Mouse (Mus musculus) cerebellum, adult 18-20 months (tissue): ENCODE data around the gene Hoxb8.

Source experiments
- DNase-seq, 2 experiments: peaks; one replicate each; pipeline ENCODE4 v3.0.0; 2021

The Hoxb8 gene

DNA sequence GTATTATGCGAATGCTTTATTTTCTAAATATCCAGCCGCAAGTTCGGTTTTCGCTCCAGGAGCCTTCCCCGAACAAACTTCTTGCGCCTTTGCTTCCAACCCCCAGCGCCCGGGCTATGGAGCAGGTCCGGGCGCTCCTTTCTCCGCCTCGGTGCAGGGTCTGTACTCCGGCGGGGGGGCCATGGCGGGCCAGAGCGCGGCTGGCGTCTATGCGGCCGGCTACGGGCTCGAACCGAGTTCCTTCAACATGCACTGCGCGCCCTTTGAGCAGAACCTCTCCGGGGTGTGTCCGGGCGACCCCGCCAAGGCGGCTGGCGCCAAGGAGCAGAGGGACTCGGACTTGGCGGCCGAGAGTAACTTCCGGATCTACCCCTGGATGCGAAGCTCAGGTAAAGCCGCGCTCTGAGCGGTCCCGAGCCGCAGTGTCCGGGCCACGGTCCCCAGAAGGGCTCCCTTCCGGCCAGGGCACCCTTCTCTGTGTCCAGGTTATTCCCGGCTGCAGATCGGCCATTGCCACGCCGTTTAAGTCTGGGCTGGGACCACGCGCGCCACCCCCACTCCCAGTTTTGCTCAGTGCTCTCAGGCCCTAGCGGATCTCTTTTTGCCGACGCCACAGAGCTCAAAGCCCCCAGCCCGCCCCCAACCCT lies 5.2 kb downstream of the Hoxb8 start:
- DNase-seq: no peak

DNA sequence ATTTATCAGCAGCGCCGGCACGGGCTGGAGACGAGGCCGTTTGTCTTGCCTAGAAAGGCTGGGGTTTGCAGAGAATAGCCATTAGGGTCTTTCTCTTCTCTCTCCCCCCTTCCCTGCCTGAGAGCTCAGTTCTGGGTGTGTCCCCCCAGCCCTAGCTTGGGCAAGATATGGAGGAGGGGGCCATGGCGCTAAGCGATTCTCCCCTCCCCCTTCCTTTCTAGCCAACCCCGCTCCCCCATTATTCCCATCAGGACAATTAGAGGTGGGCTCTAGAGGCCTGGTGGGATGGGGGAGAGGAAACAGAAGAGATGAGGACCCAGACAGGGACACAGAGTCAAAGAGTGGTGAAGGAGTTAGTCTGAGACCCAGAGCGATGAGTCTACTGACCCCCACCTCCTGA lies 5.7 kb downstream of the Hoxb8 start:
- DNase-seq: no peak

DNA sequence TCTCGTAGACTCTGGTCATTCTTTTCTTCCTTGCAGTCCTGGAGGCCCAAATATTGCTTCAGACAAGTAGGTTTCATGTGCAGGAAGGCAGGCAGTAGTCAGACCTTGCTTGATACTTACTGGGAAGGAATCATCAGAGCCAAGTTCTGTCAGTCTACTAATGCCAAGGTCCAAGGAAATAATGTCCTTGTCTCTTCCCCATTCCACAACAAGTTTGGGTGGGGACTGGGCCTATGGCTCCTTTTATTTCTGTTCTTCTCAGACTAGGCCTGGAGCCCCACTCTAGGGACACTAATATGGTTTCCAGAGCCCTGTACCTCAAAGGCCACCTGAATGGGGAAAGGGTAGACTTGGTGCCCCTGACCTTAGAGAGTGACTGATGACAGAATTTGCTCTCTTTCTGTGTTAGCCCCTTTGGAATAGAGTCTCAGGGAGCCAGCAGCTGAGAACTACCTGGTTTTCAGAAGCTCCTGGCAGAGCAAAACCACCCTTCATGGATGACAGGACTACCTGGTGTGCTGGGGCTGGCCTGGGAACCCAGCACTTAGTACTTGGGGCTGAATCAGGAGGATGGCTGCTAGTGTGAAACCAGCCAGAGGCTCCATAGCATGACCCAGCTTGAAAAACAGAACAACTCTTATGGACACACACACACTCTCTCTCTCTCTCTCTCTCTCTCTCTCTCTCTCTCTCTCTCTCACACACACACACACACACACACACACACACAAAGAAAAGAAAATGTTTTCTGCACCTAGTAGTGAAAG lies 6.9 kb downstream of the Hoxb8 start:
- DNase-seq: no peak

DNA sequence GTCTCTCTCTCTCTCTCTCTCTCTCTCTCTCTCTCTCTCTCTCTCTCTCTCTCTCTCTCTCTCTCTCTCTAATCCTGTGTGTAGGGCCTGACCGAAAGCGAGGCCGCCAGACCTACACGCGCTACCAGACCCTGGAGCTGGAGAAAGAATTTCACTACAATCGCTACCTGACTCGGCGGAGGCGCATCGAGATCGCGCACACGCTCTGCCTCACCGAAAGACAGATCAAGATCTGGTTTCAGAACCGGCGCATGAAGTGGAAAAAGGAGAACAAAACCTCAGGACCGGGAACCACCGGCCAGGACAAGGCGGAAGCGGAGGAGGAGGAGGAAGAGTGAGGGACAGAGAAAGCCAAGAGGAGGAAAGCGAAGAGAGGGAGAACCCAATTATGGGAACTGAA lies 7.6 kb downstream of the Hoxb8 start:
- no peak for DNase-seq

DNA sequence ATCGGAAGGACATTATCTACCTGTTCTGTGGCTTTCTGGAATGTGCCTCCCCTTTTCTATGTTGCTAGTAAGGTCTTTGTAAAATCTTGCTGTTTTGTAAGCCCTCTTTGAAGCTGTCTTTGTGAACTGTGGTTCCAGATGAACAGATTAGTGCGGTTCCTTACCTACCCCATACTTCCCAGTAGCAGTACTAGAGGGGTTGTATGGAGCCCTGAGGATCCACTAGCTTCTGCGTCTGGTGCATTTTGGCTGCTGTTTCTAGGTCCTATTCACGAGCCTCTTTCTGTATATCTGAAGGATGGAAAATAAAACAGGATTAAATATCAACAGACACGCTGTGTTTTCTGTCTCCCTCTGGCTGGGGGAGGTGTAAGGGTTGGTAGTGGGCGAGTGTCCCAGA lies 8.1 kb downstream of the Hoxb8 start:
- DNase-seq: no peak

DNA sequence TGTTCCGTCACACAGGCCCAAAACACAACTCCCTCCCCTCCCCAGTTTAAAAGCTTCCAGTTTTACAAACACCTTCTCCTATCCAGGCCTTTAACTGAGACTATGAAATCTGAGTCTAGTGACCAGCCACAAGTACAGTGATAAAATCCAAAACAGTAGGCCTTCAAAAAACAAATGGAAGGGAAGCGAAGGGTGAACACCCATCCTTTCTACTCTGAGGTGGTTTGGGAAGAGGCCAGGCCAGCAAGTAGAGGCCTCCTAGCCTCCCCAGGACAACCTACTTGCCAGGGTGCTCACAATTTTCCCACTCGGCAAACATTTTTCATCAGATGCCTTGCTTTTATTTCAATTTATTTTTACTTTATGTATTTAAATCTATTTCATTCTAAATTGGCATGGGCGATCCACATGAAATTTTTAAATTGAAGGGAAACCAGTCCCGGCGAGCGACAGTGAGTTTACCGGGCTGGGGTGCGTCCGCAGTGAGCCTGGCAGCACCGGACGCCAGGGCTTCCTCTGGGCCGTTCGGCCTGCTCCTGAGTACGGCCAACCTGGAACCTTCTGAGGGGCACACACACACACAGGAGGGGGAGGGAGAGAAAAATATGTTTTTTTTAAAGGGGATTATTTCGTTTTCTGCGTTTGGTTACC lies 9.1 kb downstream of the Hoxb8 start:
- DNase-seq: no peak

DNA sequence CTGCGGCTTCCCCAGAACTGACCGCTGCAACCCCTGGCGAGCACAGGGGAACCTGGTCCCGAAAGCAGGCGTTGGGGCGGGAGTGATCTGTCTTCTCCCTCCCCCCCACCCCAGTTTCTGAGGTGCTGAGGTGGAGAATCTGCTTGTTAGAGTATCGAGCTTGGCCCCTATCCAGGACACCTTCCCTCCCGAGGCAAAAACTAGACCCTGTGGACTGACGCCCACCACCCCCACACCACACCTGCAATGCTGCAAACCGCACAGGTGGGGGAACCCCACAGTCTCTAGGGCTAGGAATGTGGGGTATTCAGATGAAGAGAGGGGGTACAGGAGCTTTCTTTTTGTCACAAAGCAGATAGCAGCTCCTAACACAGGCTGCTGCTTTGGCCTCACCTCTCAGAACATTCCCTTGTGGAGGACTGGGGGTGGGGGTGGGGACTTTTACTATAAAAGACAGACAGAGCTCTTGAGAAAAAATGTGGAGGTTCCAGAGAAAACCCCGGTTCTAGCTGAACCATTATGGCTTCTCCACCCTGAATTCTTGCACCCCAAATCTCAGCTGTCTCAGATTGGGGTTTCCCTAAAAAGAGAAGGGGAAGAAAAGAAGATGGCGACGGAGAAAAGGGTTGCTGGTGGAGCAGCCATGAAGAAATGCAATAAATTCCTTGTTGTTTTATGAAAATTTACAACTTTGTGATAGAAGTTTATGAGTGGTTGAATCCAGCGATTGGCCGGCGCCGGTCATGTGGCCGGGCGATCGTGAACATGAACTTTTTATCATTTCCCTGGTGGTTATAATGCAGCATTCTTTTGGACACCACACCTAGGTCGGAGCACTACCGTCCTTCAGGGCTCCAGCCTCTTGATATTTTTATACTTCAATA lies 10.2 kb downstream of the Hoxb8 start, which contains the start of gene Hoxb6:
Gene Hoxb6 (plus strand): TSS at position 796 of the 884 bp plus-strand sequence.
- DNase-seq: no peak

DNA sequence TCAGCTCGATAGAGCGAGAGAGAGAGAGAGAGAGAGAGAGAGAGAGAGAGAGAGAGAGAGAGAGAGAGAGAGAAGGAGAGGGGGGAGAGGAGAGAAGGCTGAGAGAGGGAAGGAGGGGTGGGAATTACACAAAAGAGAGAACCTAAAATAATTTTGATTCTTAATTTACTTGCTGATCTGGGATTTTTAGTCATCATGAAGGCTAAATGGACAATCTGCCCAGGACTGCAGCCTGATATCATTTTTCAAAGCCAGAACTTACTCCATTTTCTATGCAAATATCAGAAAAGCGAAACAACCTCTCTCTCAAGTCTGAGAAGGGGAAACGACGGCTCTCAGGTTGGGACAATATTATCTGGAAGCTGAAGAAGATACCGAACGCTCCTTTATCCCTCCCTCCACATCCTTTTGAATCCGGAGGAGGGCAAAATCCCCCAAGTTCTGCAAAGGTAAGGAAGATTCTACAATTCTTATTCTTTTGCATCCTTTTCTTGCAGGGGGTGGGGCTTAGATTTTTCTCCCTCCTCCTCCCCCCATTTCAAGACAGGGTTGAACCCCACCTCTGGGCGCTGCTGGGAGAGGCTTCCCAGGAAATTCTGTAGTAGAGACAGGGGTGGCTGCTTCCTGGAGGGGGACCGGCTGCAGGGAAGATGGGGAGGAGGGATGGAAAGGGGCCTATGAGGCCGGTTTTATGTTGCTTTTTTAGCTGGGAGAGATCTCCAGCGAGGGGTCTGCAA lies 11.0 kb downstream of the Hoxb8 start:
- DNase-seq: no peak

DNA sequence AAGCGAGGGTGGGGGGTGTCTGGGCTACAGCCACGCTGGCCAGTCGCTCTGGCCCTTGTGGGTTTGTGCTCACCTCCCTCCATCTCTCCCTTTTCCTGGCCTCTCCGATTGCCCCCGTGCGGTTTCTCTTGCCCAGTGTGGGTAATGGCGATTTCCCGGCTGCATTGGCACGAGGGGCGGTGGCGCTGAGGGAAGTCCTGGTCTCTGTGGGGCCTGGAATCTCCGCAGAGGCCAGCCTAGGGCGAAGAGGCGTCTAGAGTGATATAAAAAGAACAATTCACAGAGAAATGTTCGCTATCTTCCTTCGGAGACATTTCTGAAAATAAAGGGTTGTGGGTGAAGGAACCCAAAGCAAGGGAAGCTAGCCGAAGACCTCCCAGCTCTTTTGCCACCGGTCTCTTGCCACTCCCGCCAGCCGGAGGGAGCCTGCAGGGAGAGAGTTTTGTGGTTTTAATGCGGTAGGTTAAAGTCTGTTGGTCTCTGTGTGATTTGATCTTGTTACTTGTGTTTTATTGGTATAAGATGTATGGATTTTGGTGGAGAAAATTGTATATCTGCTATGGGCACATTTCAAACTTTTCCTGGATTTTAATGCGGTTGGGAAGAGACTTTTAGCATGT lies 11.7 kb downstream of the Hoxb8 start:
- no peak for DNase-seq

DNA sequence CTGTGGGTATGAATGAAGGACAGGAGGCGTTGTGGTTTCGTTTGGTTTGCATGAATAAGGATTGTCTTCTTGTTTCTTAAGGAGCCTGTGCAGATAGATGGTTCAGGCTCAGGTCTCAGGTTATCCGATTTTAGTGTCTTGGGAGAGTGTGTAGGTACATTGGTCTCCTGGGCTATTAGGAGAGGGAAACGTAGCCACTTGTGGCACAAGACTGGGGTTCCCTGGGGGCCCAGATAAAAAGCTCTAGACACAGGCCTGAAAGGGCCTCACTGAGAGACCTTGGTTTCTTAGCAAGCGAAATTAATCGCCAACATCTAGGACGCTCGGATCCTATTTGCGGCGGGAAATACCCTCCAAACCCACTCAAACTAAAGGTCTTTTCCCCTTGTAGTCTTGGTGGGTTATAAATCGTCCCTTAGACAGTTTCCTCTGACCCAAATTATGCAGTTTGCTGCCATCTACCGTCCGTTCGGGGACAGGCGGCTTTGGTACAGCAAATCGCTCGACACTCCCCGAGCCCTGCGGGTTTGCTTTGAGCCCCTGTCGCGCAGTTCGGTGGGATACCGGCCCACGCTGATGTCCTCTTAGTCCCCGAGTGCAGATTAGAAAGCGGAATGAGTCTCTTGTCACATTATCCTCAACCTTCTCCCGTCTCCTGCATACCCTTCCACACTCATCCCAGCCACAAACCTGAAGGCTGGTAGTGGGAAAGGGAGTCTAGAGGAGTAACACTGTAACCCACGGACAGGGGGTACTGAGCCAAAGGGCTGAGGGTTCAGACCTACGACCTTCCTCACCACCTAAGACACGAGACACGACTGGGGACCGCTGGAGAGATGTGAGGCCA lies 12.8 kb downstream of the Hoxb8 start:
- peak; percentile 41 to 49 for DNase-seq

DNA sequence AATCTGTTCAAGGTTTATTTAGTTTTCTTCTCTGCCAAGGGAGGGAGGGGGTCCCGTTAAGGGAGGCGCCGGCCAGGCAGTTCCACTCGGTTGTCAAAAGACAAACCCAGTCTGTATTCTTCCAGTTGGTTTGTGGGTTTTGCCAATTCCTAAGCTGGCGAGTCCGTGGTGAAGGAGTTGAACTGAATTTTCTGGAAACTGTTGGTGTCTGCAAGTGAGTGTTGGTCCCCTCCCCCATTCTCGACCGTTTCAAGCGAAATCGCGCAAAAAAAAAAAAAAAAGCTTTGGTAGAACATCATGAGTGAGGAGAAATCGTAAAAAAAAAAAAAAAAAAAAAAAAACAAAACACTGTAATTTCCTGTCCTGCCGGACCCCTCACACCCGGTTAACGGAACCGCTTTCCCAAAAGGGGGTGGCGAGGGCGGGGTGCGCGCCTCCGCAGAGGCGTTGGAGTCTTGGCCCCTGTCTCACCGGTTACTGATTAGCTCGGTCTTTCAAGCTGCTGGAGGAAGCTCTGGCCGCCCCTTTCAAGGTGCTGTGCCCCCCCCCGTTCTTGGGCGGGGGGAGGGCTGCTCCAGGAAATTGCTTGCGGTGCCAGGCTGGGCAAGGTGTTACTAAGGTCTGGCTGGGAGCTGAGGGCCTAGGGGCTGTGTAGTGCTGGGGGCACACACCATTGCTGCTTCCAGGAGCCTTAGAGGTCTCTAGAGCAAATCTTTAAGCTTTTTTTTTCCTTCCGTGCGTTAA lies 13.6 kb downstream of the Hoxb8 start:
- DNase-seq: no peak

DNA sequence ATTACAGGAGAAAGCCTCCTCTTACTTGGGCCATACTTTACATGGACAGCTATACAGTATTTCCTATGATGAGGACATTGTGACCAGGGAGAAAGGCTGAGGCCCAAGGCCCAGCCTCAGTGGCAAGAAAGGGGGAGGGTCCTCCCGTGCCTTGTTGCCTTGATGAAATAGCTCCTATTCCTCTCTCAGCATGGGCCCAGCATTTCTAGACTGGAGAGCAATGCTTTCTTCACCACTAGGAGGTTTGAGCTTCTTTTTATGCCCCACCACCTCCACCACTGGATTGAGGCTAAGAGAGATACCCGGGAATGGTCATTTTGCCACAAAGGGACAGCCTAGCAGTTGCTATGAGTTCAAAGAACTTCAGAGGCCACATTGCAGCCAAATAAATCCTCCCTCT lies 15.3 kb downstream of the Hoxb8 start:
- DNase-seq: no peak

DNA sequence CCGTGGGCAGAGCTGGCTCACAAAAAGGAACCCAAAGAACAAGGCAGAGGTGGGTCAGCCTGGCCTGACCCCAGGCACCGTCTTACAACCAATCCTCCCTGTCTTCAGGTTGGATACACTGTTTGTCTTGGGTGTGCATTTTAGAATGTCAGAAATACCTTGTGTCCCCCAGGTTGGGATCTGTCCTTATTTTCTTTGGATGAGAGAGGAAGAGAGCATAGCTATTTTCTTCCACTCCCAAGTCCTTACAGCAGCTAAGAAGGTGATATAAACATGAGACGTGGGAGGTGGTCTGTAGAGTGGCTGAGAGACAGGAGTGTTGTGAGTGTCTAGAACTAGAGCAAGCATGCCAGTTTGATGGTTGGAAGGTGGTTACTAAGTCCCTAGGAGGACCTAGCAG lies 15.7 kb downstream of the Hoxb8 start:
- DNase-seq: no peak

DNA sequence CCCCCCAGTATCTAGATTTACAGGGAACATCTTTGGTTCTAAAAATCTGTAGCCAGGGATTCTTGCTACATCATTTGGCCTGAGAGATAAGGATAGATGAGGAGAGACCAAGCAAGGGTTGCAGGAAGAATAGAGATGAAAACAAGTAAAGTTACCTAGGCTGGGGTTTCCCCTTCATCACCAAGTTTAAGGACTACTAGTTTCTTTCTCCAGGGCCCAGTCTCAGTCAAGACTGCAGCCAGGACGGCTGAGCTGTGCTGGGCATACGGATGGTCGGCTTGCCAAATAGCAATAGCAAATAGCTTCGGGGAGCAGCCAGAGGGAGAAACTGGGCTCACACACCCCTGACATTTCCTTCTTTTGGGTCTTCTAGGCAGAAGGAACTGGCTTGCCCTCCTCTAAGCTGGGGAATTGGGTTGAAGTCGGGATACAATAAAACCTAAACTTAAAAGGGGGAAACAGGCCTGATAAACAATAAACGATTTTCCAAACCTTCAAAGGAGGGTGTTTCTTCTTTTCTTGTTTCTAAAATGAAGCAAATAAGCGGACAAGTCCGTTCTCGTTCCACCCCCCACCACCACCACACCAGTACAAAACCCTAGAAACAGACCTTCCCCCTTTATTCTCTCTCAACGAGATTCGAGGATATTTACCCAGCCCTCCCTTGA lies 16.4 kb downstream of the Hoxb8 start:
- no peak for DNase-seq

DNA sequence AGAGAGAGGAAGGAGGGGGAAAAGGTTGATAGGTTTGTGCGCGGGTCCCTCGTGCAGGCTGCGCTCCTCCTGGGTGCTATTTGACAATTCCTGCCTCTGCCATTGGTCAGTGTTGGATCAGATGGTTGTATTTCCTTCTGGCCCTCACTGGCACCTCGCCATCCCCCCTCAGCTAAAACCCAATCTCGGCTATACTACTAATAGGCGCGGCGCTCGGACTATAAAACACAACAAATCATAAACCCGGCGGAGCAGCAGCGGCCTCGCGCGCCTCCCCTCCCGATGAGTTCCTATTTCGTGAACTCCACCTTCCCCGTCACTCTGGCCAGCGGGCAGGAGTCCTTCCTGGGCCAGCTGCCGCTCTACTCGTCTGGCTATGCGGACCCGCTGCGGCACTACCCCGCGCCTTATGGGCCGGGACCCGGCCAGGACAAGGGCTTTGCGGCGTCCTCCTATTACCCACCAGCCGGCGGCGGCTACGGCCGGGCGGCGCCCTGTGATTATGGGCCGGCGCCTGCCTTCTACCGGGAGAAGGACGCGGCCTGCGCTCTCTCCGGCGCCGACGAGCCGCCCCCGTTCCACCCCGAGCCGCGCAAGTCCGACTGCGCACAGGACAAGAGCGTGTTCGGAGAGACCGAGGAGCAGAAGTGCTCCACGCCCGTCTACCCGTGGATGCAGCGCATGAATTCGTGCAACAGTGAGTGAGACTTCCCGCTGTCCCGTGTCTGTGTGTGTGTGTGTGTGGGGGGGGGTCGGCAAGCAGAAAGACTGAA lies 17.4 kb downstream of the Hoxb8 start:
- DNase-seq: no peak

DNA sequence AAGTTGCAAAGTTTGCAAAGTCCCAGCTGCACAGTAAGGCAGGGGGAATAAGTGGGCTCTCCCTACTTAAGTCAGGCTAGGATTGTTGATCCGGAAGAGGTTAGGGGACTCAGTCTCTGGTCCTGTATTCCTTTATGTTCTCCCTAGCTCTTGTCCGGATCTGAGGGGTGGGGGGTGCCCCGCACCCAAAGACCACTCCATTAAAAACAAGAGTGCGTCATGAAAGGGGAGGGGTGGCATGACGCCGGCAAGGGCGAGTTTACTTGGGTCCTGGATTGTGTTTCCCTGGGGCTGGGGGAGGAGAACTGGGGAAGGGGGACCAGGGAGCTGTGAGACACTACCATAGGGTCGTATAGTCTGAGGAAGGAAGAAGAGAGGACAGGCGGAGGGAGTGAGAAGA lies 18.1 kb downstream of the Hoxb8 start:
- DNase-seq: no peak

DNA sequence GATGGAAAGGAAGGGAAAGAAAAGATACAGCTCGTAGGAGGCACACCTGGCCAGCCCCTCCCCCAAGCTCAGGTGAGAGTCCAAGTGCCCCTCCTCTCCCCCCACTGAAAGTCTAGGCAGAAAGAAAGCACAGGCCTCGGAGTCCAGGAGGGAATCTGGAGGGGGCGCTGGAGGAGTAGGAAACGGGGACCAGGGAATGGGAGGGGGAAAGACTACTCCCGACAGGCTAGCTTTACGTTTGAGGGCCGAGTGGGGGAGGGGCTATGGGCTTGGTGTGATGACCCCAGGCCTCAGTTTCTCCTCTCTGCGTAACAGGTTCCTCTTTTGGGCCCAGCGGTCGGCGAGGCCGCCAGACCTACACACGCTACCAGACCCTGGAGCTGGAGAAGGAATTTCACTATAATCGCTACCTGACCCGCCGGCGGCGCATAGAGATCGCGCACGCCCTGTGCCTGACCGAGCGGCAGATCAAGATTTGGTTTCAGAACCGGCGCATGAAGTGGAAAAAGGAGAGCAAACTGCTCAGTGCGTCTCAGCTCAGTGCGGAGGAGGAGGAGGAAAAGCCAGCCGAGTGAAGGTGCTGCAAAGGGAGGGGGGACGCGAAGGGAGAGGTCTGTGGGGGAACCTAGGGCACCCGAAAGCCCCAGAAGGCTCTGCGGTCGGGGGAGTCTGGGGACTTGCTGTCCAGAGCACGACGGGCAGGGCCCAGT lies 18.8 kb downstream of the Hoxb8 start:
- DNase-seq: no peak

DNA sequence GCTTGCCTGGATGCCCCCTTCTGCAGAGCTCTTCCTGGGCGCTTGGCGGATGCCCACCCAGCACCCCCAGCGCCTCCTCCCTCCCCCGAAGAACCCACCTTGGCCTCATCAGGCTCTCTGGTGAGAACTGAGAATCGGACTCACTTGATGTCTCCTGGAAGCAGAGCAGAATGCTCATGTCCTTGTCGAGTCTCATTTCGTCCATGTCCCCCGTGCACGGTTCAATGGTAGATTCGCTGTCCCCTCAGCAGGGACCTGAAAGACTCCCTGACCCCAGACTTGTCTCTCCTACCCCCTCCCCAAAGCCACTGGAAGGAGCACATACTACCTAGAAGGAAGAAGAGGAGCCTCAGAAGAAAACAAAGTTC lies 19.3 kb downstream of the Hoxb8 start:
- no peak for DNase-seq
